Mouse (Mus musculus) liver, embryonic 16.5 days (tissue): ENCODE measurements around the gene Hist1h2ac. TPM values are rescaled to one million over a fixed set of nuclear protein-coding genes. Genes with fewer than 3 reads are reported as not detected.

Source experiments
- ATAC-seq: fragments of 200-750 bp; cut with Nextera tagmentation; 2 replicates; pipeline ENCODE4 v1.8.0; 2017; ENCODE audit warnings: low read depth, mild to moderate bottlenecking, moderate number of reproducible peaks, moderate library complexity
- H3K27ac ChIP-seq: fragments of 300-500 bp; sonication (generic); 2 replicates; pipeline ENCODE4 v1.5.1; 2014; ENCODE audit warnings: mild to moderate bottlenecking, low read length
- H3K27me3 ChIP-seq: fragments of 300-500 bp; sonication (generic); 2 replicates; pipeline ENCODE4 v1.6.1; 2014; ENCODE audit warnings: low read depth, low read length, mixed read lengths; ENCODE audit not compliant: control insufficient read depth, insufficient read depth
- H3K36me3 ChIP-seq: fragments of 300-500 bp; sonication (generic); 2 replicates; pipeline ENCODE4 v1.6.1; 2014; ENCODE audit warnings: mild to moderate bottlenecking; ENCODE audit not compliant: control insufficient read depth, insufficient read depth
- H3K4me1 ChIP-seq: fragments of 300-500 bp; sonication (generic); 2 replicates; pipeline ENCODE4 v1.6.1; 2014; ENCODE audit warnings: low read depth, low read length, mixed read lengths; ENCODE audit not compliant: control insufficient read depth
- H3K4me2 ChIP-seq: fragments of 300-500 bp; sonication (generic); 2 replicates; pipeline ENCODE4 v1.6.1; 2014; ENCODE audit warnings: low read depth, low read length, mixed read lengths
- H3K4me3 ChIP-seq: fragments of 300-500 bp; sonication (generic); 2 replicates; pipeline ENCODE4 v1.5.1; 2014; ENCODE audit warnings: low read depth, mild to moderate bottlenecking, low read length
- H3K9ac ChIP-seq: fragments of 300-500 bp; sonication (generic); 2 replicates; pipeline ENCODE4 v1.6.1; 2014; ENCODE audit warnings: low read depth, low read length
- H3K9me3 ChIP-seq: fragments of 300-500 bp; sonication (generic); replicated peaks from 2 replicates; pipeline ENCODE4 v1.6.1; 2016; ENCODE audit warnings: low read length; ENCODE audit not compliant: control insufficient read depth
- WGBS: fragments of 180-500 bp; shearing (Covaris S2); extraction: QIAGEN DNeasy Blood & Tissue Kit; methylation state at CpG from one replicate; pipeline ENCODE4 v1.1.7; 2014; ENCODE audit not compliant: insufficient replicate concordance; 5-methylcytosine and 5-hydroxymethylcytosine counted together
- polyA plus RNA-seq: library from polyadenylated mRNA; unstranded; fragments of >200 nt; fragmentation: Nextera tagmentation; extraction: Ambion mirVana; gene quantifications from 2 replicates; pipeline ENCODE4 v1.2.1, GENCODE M21; 2015

Gene Hist1h2ac
- polyA plus RNA-seq, 1 experiment from 2014 or later, result 1.5 TPM

DNA sequence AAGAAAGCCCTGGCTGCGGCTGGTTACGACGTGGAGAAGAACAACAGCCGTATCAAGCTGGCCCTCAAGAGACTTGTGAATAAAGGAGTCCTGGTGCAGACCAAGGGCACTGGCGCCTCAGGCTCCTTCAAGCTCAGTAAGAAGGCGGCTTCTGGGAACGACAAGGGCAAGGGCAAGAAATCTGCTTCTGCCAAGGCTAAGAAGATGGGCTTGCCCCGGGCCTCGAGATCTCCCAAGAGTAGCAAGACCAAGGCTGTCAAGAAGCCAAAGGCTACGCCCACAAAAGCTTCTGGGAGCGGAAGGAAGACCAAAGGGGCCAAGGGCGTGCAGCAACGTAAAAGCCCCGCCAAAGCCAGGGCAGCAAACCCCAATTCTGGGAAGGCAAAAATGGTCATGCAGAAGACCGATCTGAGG, 12.3 kb upstream of the Hist1h2ac start:
- no peaks in the 10 kb centered on the region for H3K9me3 ChIP-seq
- no peak for ATAC-seq
- H3K9ac ChIP-seq, result peak overlapping the region; percentile 54
- H3K36me3 ChIP-seq, result peaks cover 5% of the 10 kb centered on the region; the same call in 1 of the 2 replicates
- peak overlapping the region; percentile 46 for H3K27ac ChIP-seq
- 41% methylated on average over 15 of the region's 15 CpGs for WGBS
- H3K4me3 ChIP-seq, result peak overlapping the region; percentile 13
- no peaks in the 10 kb centered on the region for H3K27me3 ChIP-seq
- peak overlapping the region; percentile 55 for H3K4me2 ChIP-seq
- H3K4me1 ChIP-seq, result peaks cover 23% of the 10 kb centered on the region

- Histone ChIP-seq H3K4me2 (peak within 1 kb of the TSS; percentile 55), H3K27me3 (no peaks in the 10 kb centered on the region), H3K36me3 (peaks cover 5% of the 10 kb centered on the region; the same call in 1 of the 2 replicates), H3K4me3 (peak within 1 kb of the TSS; percentile 13), H3K4me1 (peaks cover 21% of the 10 kb centered on the region), H3K9me3 (no peaks in the 10 kb centered on the region), H3K9ac (peak within 1 kb of the TSS; percentile 54), H3K27ac (peak within 1 kb of the TSS; percentile 46)
- no peak for ATAC-seq
- WGBS, result 56% methylated on average over 13 of the region's 13 CpGs
Observed at GRCm38 (mm10) chr13:23695514-23695913, 11.8 kb upstream of the Hist1h2ac start, which contains the start of gene Hist1h1t. TSS of gene Hist1h1t (plus strand) at chr13:23695814.

GRCm38 (mm10) chr13:23694956-23695355, 11.2 kb upstream of the Hist1h2ac start:
- peaks cover 5% of the 10 kb centered on the region; the same call in 1 of the 2 replicates for H3K36me3 ChIP-seq
- H3K27ac ChIP-seq, result no peak overlapping the region
- H3K4me2 ChIP-seq, result no peak overlapping the region
- ATAC-seq, result no peak
- no peak overlapping the region for H3K9ac ChIP-seq
- no peak overlapping the region for H3K4me3 ChIP-seq
- peaks cover 24% of the 10 kb centered on the region for H3K4me1 ChIP-seq
- 78% methylated on average over 9 of the region's 9 CpGs for WGBS
- no peaks in the 10 kb centered on the region for H3K9me3 ChIP-seq
- H3K27me3 ChIP-seq, result no peaks in the 10 kb centered on the region

- Histone ChIP-seq H3K27me3 (no peaks in the 10 kb centered on the region), H3K9me3 (no peaks in the 10 kb centered on the region), H3K4me1 (peaks cover 31% of the 10 kb centered on the region), H3K4me3 (no peak overlapping the region), H3K9ac (no peak overlapping the region), H3K27ac (no peak overlapping the region), H3K36me3 (peaks cover 5% of the 10 kb centered on the region; the same call in 1 of the 2 replicates), H3K4me2 (no peak overlapping the region)
- WGBS, result 77% methylated on average over 6 of the region's 6 CpGs
- no peak for ATAC-seq
Observed at GRCm38 (mm10) chr13:23693856-23694440, 10.2 kb upstream of the Hist1h2ac start.

DNA sequence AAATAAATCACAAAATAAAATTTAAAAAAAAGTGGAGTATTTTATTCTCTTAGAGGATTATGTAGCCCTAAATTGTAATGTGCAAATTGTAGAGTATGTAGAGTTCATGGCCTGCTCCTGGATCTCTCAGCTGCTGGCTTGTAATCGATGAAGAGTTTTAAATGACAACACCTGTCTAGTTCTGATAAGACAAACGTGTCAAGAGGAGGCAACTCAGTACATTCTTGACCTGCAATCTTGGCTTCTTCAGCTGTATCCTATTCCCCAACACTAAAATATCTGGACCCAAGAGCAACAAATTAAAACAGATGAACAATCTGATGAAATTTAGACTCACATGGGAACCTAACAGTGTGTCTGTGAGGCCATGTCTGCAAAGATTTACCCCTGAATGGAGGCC, 5.7 kb upstream of the Hist1h2ac start:
- Histone ChIP-seq H3K4me2 (0 out of 2 replicates have a peak overlapping the region, but pooled peaks have one; percentile 8), H3K9ac (peak overlapping the region; percentile 15; the same call in 1 of the 2 replicates), H3K27me3 (no peaks in the 10 kb centered on the region), H3K9me3 (no peaks in the 10 kb centered on the region), H3K4me3 (no peak overlapping the region), H3K27ac (peak overlapping the region; percentile 45; the same call in 1 of the 2 replicates), H3K4me1 (peaks cover 21% of the 10 kb centered on the region), H3K36me3 (peaks cover 5% of the 10 kb centered on the region; the same call in 1 of the 2 replicates)
- peak; percentile 25; the same call in 1 of the 2 replicates for ATAC-seq
- 29% methylated on average over 2 of the region's 2 CpGs for WGBS

GRCm38 (mm10) chr13:23688956-23689355, 5.2 kb upstream of the Hist1h2ac start:
- H3K4me2 ChIP-seq, result no peak overlapping the region
- ATAC-seq, result no peak
- no peaks in the 10 kb centered on the region for H3K27me3 ChIP-seq
- no peaks in the 10 kb centered on the region for H3K9me3 ChIP-seq
- peaks cover 5% of the 10 kb centered on the region; the same call in 1 of the 2 replicates for H3K36me3 ChIP-seq
- H3K27ac ChIP-seq, result 0 out of 2 replicates have a peak overlapping the region, but pooled peaks have one; percentile 20
- H3K4me1 ChIP-seq, result peaks cover 21% of the 10 kb centered on the region
- WGBS, result 83% methylated on average over 2 of the region's 2 CpGs
- H3K9ac ChIP-seq, result 0 out of 2 replicates have a peak overlapping the region, but pooled peaks have one; percentile 36
- no peak overlapping the region for H3K4me3 ChIP-seq

- Histone ChIP-seq H3K9me3 (no peaks in the 10 kb centered on the region), H3K27ac (peak overlapping the region; percentile 53; the same call in 1 of the 2 replicates), H3K9ac (no peak overlapping the region), H3K27me3 (no peaks in the 10 kb centered on the region), H3K4me3 (0 out of 2 replicates have a peak overlapping the region, but pooled peaks have one; percentile 7), H3K36me3 (peaks cover 5% of the 10 kb centered on the region; the same call in 1 of the 2 replicates), H3K4me2 (peak overlapping the region; percentile 1; the same call in 1 of the 2 replicates), H3K4me1 (peaks cover 22% of the 10 kb centered on the region)
- WGBS, result 83% methylated on average over 7 of the region's 7 CpGs
- ATAC-seq, result no peak
Observed at GRCm38 (mm10) chr13:23687907-23688306, 4.2 kb upstream of the Hist1h2ac start.

DNA sequence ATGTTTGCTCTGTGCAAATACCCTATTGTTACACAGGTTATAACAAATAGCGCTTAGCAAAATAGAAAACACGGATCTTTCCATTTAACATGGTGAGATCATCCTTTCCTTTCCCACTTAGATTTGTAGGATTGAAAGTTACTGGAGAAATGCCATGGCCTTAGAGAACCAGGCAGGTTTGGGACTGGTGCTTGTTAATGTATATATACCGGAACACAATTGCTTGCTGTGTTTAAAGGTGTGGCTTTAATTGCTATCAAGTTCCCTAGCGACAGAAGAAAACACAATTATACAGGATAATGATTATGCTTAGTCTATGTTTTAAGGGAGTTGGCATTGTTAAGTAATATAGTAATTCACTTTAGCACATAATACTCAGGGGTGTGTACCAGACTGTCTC, 3.4 kb upstream of the Hist1h2ac start:
- WGBS, result 75% methylated on average over 4 of the region's 4 CpGs
- Histone ChIP-seq H3K9ac (peak overlapping the region; percentile 25; the same call in 1 of the 2 replicates), H3K36me3 (peaks cover 5% of the 10 kb centered on the region; the same call in 1 of the 2 replicates), H3K9me3 (no peaks in the 10 kb centered on the region), H3K4me1 (peaks cover 29% of the 10 kb centered on the region), H3K4me2 (peak overlapping the region; percentile 47), H3K4me3 (peak overlapping the region; percentile 46), H3K27ac (no peak overlapping the region), H3K27me3 (no peaks in the 10 kb centered on the region)
- ATAC-seq, result no peak

DNA sequence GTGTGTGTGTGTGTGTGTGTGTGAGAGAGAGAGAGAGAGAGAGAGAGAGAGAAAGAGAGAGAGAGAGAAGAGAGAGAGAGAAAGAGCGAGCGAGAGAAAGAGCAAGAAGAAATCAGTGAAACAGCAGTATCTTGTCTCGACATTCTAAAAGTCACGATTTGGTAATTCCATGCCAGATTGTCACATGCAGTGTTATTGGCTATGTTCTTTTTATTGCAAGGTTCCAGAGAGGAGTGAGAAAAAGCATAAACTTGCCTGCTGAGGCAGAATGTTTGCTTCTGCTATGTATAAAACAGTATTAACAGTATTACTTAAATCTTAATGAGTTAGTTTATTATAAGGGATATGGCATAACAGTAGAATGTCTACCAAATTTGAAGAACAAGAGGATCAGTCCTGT, 2.2 kb upstream of the Hist1h2ac start:
- WGBS, result 32% methylated on average over 4 of the region's 4 CpGs
- H3K9ac ChIP-seq, result peak overlapping the region; percentile 64
- H3K9me3 ChIP-seq, result no peaks in the 10 kb centered on the region
- peak overlapping the region; percentile 61 for H3K4me3 ChIP-seq
- peak overlapping the region; percentile 54 for H3K4me2 ChIP-seq
- H3K27me3 ChIP-seq, result no peaks in the 10 kb centered on the region
- no peaks in the 10 kb centered on the region for H3K36me3 ChIP-seq
- peaks cover 32% of the 10 kb centered on the region for H3K4me1 ChIP-seq
- ATAC-seq, result no peak
- peak overlapping the region; percentile 99 for H3K27ac ChIP-seq
